Mouse (Mus musculus): ENCODE results near the gene Lysmd1.

GRCm38 (mm10) chr3:95130081-95130480 lies 3.8 kb upstream of the Lysmd1 start:
- TF ChIP-seq CTCF (IDR thresholded peaks at IDR 0.05; ENCODE audit: low read depth, low read length) (no peak), POLR2A (IDR thresholded peaks at IDR 0.05; ENCODE audit: extremely low read depth, insufficient read depth, low read length) (no peak)
